Mouse (Mus musculus) bone marrow macrophage, adult 2 months (primary cell): ENCODE results near the gene Psmd2.

ENCODE experiments used
- CTCF ChIP-seq: IDR thresholded peaks from 2 replicates; pipeline ENCODE4 v1.5.1; 2012; ENCODE audit warnings: low read depth, mild to moderate bottlenecking, low read length, moderate library complexity
- POLR2A ChIP-seq: IDR thresholded peaks from 2 replicates; pipeline ENCODE4 v1.6.1; 2012; ENCODE audit warnings: mild to moderate bottlenecking, low read depth, low read length, borderline replicate concordance

DNA sequence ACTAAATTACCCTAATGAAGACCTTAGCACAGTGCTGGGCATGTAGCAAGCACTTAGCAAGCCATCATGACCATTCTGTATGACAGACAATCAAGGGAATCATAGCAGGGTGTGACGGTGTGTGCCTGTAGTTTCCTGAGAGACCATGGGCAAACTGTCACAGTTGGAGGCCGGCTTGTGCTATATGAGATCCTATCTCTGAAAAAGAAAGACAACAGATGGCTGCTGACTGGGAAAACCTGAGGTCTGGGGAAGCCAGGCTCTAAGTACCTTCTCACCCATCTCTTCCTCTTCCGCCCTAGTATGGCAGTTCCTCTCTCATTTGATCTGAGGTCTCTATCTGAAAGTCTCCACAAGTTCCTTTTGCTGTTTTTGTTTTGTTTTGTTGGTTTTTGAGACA lies 54.3 kb downstream of the Psmd2 start:
- TF ChIP-seq CTCF (no peak), POLR2A (no peak)
